Mouse (Mus musculus) kidney, adult 2 months (tissue): ENCODE results near the gene Serpinh1. TPM values are rescaled to one million over a fixed set of nuclear protein-coding genes. Genes with fewer than 3 reads are reported as not detected.
"Not testable (repeated sequence)": the region's sequence is repeated elsewhere in the genome, so short reads cannot be mapped to it uniquely, and the experiment has no call there.

Experiments used
- DNase-seq: peaks from one replicate; pipeline ENCODE4 v3.0.0; 2021
- H3K27ac ChIP-seq: fragments of 200-500 bp; 2 replicates; pipeline ENCODE4 v1.5.1; 2012; ENCODE audit warnings: low read depth, low read length, control low read depth, inconsistent platforms; ENCODE audit not compliant: insufficient read depth
- H3K27me3 ChIP-seq: fragments of 200-500 bp; replicated peaks from 2 replicates; pipeline ENCODE4 v1.6.1; 2012; ENCODE audit warnings: mild to moderate bottlenecking, moderate library complexity, low read length, inconsistent platforms; ENCODE audit not compliant: control insufficient read depth, insufficient read depth
- H3K36me3 ChIP-seq: fragments of 200-500 bp; 2 replicates; pipeline ENCODE4 v1.6.1; 2012; ENCODE audit warnings: mild to moderate bottlenecking, moderate library complexity, low read length, inconsistent platforms; ENCODE audit not compliant: control insufficient read depth, insufficient read depth
- H3K4me1 ChIP-seq: fragments of 200-500 bp; 2 replicates; pipeline ENCODE4 v1.6.1; 2011; ENCODE audit warnings: low read length; ENCODE audit not compliant: control insufficient read depth, insufficient read depth
- H3K4me3 ChIP-seq: fragments of 200-500 bp; 2 replicates; pipeline ENCODE4 v1.5.1; 2011; ENCODE audit warnings: mild to moderate bottlenecking, low read depth, low read length, control low read depth; ENCODE audit not compliant: insufficient read depth
- CTCF ChIP-seq: fragments of 200-500 bp; conservative IDR thresholded peaks from 2 replicates; pipeline ENCODE4 v1.5.1; 2011; ENCODE audit warnings: low read depth, mild to moderate bottlenecking, control low read depth, low read length, moderate library complexity, mixed read lengths; ENCODE audit not compliant: insufficient read depth, insufficient read length
- POLR2A ChIP-seq: fragments of 200-500 bp; IDR thresholded peaks from one replicate; pipeline ENCODE4 v1.6.1; 2011; ENCODE audit warnings: low read depth, low read length, control low read depth
- WGBS: fragments of 180-500 bp; shearing (Covaris S2); methylation state at CpG from one replicate; pipeline ENCODE4 v1.1.7; 2018; 5-methylcytosine and 5-hydroxymethylcytosine counted together
- polyA plus RNA-seq: library from polyadenylated mRNA; depleted of rRNA; stranded (reverse); fragments of >200 nt; gene quantifications from 2 replicates; pipeline ENCODE4 v1.2.3, GENCODE M21; 2012

Serpinh1 gene
- polyA plus RNA-seq, 1 experiment = 127 TPM

DNA sequence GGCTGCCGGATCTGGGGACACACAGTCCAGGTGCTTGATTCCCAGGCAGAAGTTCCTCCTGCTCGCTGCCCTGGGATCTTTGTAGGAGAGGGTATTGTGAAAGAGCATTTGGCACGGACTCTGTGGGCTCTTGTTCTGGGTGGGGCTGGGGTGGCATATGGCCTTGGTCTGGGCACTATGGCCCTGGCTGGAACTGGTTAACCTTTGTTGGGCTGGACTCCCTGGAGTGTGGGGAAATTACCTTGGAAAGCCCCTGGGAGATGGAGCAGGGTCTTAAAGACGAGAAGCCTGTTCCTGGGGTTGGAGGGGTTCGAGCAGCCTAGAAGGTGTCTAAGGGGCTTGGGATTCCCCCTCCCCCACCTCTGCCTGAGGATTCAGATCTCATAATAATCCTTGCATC, 30.2 kb upstream of the Serpinh1 start:
- 0 out of 2 replicates have a peak, but pooled peaks cover 4% of the 10 kb centered on the region for H3K4me1 ChIP-seq
- H3K4me3 ChIP-seq = no peak overlapping the region
- no peak overlapping the region for H3K27ac ChIP-seq
- H3K36me3 ChIP-seq = no peaks in the 10 kb centered on the region
- no peak for DNase-seq
- no peaks in the 10 kb centered on the region for H3K27me3 ChIP-seq
- TF ChIP-seq POLR2A (no peak), CTCF (no peak)
- 72% methylated on average over 5 of the region's 5 CpGs for WGBS

DNA sequence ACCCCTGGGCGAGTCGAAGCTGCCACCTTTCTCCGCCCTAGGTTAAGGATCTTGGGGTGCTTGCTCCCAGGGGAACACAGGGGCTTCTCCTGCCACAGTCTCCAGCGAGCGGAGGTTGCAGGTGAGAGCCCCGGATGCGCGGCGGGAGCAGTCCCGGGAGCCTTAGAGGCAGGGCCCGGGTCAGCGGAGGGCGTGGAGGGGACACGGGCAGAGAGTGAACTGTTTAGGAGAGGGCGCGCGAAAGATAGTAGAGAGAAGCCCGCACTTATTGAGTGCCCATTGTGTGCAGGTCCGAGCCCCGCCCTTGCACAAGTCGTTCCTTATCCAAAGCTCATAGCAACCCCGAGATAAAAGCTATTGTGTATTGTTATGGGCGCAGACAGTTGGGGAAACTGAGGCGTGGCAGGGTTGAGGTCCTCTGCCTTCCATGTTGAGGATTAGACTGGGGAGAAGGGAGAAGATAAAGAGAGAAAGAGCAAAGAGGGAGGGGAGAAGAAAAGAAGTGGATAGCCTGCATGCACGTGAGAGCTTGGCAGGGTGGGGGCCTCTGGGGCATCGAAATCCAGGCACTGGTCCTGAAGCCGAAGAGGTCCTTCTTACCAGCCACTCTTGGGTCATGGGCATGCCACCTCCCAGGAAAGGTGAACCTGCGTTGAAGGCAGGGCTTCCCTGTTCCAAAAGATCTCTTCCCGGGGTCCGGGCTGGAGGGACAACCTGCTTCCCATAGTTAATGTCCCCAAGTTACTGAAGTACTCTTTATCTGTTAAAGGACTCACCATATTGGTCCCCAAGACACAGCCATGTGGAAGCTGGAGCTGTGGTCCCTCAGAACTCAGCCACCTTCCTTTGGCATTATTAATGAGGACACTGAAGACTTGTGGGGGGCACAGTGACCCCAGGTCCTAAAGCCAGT, 29.3 kb upstream of the Serpinh1 start:
- no peak for TF ChIP-seq CTCF
- no peak for TF ChIP-seq POLR2A
- no peak for DNase-seq
- H3K4me1 ChIP-seq = 0 out of 2 replicates have a peak, but pooled peaks cover 4% of the 10 kb centered on the region
- H3K27me3 ChIP-seq = no peaks in the 10 kb centered on the region
- no peak overlapping the region for H3K27ac ChIP-seq
- WGBS = 23% methylated on average over 30 of the region's 30 CpGs
- peak overlapping the region; percentile 62 for H3K4me3 ChIP-seq
- no peaks in the 10 kb centered on the region for H3K36me3 ChIP-seq

- H3K4me1 ChIP-seq = 0 out of 2 replicates have a peak, but pooled peaks cover 4% of the 10 kb centered on the region
- no peaks in the 10 kb centered on the region for H3K36me3 ChIP-seq
- H3K27ac ChIP-seq = peak within 1 kb of the TSS; percentile 57
- no peak for TF ChIP-seq POLR2A
- H3K4me3 ChIP-seq = peak within 1 kb of the TSS; percentile 64
- DNase-seq = peak; percentile 99
- 1% methylated on average over 73 of the region's 73 CpGs for WGBS
- H3K27me3 ChIP-seq = no peaks in the 10 kb centered on the region
Observed at GRCm38 (mm10) chr7:99381214-99382087, 28.4 kb upstream of the Serpinh1 start, which contains the start of gene Gdpd5. Gene Gdpd5 (plus strand): TSS chr7:99381414.

- H3K4me3 ChIP-seq = peak overlapping the region; percentile 64
- H3K4me1 ChIP-seq = 0 out of 2 replicates have a peak, but pooled peaks cover 4% of the 10 kb centered on the region
- no peaks in the 10 kb centered on the region for H3K27me3 ChIP-seq
- no peak overlapping the region for H3K27ac ChIP-seq
- TF ChIP-seq POLR2A = no peak
- no peak for TF ChIP-seq CTCF
- 1% methylated on average over 24 of the region's 24 CpGs for WGBS
- H3K36me3 ChIP-seq = no peaks in the 10 kb centered on the region
- DNase-seq = no peak
Observed at GRCm38 (mm10) chr7:99380491-99381213, 27.6 kb upstream of the Serpinh1 start.

- Histone ChIP-seq H3K4me3 (no peak overlapping the region), H3K36me3 (no peaks in the 10 kb centered on the region), H3K27ac (no peak overlapping the region), H3K4me1 (0 out of 2 replicates have a peak, but pooled peaks cover 4% of the 10 kb centered on the region), H3K27me3 (no peaks in the 10 kb centered on the region)
- TF ChIP-seq CTCF (no peak), POLR2A (no peak)
- WGBS = 83% methylated on average over 8 of the region's 8 CpGs
- no peak for DNase-seq
Observed at GRCm38 (mm10) chr7:99378870-99379269, 25.8 kb upstream of the Serpinh1 start.

DNA sequence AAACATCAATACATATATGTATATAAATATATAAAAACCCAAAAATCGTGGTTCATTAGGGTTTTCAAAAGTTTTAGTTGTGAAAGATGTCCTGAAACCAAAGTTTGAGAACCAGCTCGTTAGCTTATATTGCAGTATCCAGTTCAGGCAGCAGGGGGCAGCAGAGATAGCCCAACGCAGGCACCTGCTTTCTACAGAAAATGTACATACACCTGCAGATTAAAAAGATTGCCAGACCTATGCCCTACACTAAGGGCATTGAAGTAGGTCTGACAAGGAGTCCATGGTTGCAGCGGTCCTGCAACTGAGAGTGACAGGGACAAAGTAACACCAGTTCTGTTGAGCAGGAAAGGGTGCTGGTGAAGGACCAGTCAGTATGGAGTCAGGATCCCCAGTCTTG, 22.4 kb upstream of the Serpinh1 start:
- peak; percentile 77 for DNase-seq
- no peak overlapping the region for H3K27ac ChIP-seq
- no peaks in the 10 kb centered on the region for H3K36me3 ChIP-seq
- TF ChIP-seq POLR2A (no peak), CTCF (peak; percentile 86)
- H3K4me3 ChIP-seq = no peak overlapping the region
- no peaks in the 10 kb centered on the region for H3K27me3 ChIP-seq
- WGBS = 7% methylated on average over 4 of the region's 4 CpGs
- no peaks in the 10 kb centered on the region for H3K4me1 ChIP-seq

DNA sequence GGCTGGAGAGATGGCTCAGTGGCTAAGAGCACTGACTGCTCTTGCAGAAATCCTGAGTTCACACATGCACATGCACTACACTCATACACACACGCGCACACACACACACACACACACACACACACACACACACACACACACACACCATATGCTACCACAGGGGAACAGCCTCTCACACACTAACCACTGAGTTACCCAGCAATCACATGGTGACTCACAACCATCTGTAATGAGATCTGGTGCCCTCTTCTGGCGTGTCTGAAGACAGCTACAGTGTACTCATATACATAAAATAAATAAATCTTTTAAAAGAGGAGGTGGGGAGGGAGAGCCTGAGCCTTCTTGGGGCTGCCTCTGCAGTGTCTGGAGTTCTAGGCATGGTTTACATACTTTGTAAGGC, 21.3 kb upstream of the Serpinh1 start:
- not testable (repeated sequence) for H3K4me3 ChIP-seq, H3K27me3 ChIP-seq, DNase-seq, H3K4me1 ChIP-seq, H3K36me3 ChIP-seq, H3K27ac ChIP-seq
- 57% methylated on average over 3 of the region's 3 CpGs for WGBS
